Mouse (Mus musculus): ENCODE data around the gene Vmn2r99. TPM values are rescaled to one million over a fixed set of nuclear protein-coding genes. Genes with fewer than 3 reads are reported as not detected.

Gene Vmn2r99
- not detected for total RNA-seq (2021)

DNA sequence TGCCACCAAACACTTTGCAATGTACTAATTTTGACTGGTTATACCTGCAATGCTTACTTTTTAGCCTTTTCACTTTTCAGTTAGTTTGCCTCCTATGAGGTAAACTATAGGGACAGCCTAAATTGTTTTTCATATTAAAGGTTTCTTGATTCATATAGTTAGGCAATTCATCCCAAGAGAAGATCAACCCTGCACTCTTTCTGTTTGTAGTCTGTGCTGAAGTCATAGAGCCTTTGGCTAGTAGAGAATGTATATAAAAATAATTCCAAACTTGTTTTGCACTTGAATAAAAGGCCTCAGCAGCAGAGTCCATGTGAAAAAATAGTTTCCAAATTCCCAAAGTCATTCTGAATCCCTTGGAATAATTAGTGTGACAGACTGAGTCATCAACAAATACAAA lies at the start of gene Vmn2r99:
Gene Vmn2r99 (plus strand): TSS at position 301 of the 400 bp plus-strand sequence.
- no peak for DNase-seq (ENCODE audit: low spot score)
- intact Hi-C loops (cut with DNase I): no loop called here

DNA sequence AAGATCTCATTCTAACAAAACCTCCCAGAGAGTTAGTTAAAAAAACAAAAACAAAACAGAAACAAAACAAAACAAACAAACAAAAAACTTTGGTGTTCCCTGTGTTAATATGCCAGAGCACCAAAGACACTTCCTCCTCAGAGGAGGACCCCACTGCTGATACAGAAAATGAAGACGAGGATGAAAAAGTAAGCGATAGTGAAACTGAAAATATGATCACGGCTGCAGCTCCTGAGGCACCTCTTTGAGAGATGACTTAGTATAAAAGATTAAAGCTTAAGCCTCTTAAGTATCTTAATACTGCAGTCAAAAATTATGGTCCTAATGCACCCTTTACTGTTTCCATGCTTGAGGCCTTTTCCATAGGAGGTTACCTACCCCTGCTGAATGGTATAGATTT lies 75.9 kb downstream of the Vmn2r99 start:
- no peak for DNase-seq (ENCODE audit: low spot score)
- intact Hi-C loops (cut with DNase I): no loop called here

DNA sequence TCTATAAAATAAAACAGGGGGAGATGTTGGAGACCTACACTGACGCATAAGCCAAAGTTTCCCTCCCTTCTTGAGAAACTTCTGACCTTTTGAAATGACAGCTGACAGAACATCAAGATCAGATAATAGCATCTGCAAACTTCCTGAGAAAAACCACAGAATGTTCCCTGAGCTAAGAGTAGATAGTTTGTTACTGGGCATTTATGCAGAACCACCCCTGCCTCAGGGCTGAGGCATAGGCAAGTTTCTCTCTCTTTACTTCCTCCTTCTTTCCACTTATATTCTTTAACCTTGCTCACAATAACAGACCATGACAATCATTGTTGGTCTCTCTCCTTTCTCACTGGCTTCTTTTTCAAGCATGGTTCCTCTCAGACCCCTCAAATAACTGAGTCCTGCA lies 83.2 kb downstream of the Vmn2r99 start:
- intact Hi-C loops (cut with DNase I): no loop called here

More for the DNA sequence above, 83.2 kb downstream of the Vmn2r99 start:
- DNase-seq (ENCODE audit: low spot score): no peak

Other genes starting within 250 kb of the Vmn2r99 start
- gene Vmn2r100, start 142.8 kb downstream of the Vmn2r99 start, total RNA-seq (2021): not detected
- not detected for gene Vmn2r101, start 215.3 kb downstream of the Vmn2r99 start, total RNA-seq (2021)